Mouse (Mus musculus) C2C12 (cell line): ENCODE data around the gene Bad. TPM values are rescaled to one million over a fixed set of nuclear protein-coding genes. Genes with fewer than 3 reads are reported as not detected.

Source experiments
- H3K27me3 ChIP-seq: one replicate; pipeline ENCODE4 v1.6.1; 2011; ENCODE audit not compliant: control insufficient read depth, insufficient read depth, insufficient read length
- H3K36me3 ChIP-seq: one replicate; pipeline ENCODE4 v1.6.1; 2011; ENCODE audit not compliant: control insufficient read depth, insufficient read depth
- H3K4me3 ChIP-seq: one replicate; pipeline ENCODE4 v1.5.1; 2011; ENCODE audit warnings: mild to moderate bottlenecking, control low read depth; ENCODE audit not compliant: poor library complexity, insufficient read depth, severe bottlenecking
- H3K79me2 ChIP-seq: one replicate; pipeline ENCODE4 v1.6.1; 2011; ENCODE audit not compliant: control insufficient read depth, insufficient read depth
- H3K79me3 ChIP-seq: one replicate; pipeline ENCODE4 v1.6.1; 2011; ENCODE audit warnings: low read depth, control low read depth
- H3ac ChIP-seq: one replicate; pipeline ENCODE3; 2011; ENCODE audit warnings: low read depth; ENCODE audit not compliant: control insufficient read depth, insufficient read length
- CEBPB ChIP-seq: IDR thresholded peaks from one replicate; pipeline ENCODE4 v1.6.1; 2011; ENCODE audit warnings: low read depth, mild to moderate bottlenecking, control low read depth, moderate library complexity
- CTCF ChIP-seq: IDR thresholded peaks from one replicate; pipeline ENCODE4 v1.5.1; 2011; ENCODE audit not compliant: control insufficient read depth, insufficient read depth, insufficient read length
- FOSL1 ChIP-seq: IDR thresholded peaks from one replicate; pipeline ENCODE4 v1.8.0; 2011; ENCODE audit warnings: mild to moderate bottlenecking, low read length; ENCODE audit not compliant: poor library complexity, insufficient read depth, severe bottlenecking
- MAX ChIP-seq: IDR thresholded peaks from one replicate; pipeline ENCODE4 v1.6.1; 2011; ENCODE audit warnings: mild to moderate bottlenecking, control low read depth
- MYOD1 ChIP-seq: IDR thresholded peaks from one replicate; pipeline ENCODE4 v1.6.1; 2011; ENCODE audit warnings: low read depth; ENCODE audit not compliant: control insufficient read depth, insufficient read length
- MYOG ChIP-seq: IDR thresholded peaks from one replicate; pipeline ENCODE4 v1.6.1; 2011; ENCODE audit not compliant: control insufficient read depth, insufficient read length; ENCODE audit errors: extremely low read depth
- USF1 ChIP-seq: IDR thresholded peaks from one replicate; pipeline ENCODE4 v1.6.1; 2011; ENCODE audit warnings: low read depth, mild to moderate bottlenecking, control low read depth, moderate library complexity
- polyA plus RNA-seq: library from polyadenylated mRNA; unstranded; fragments of >200 nt; fragmentation: generic; extraction: Trizol; gene quantifications from one replicate; pipeline ENCODE4 v1.2.1, GENCODE M21; 2012; ENCODE audit warnings: missing spikeins

Bad gene
- polyA plus RNA-seq, 1 experiment, result 84.0 TPM

- H3ac ChIP-seq, result no peak overlapping the region
- peaks cover 5% of the 10 kb centered on the region for H3K36me3 ChIP-seq
- no peak overlapping the region for H3K4me3 ChIP-seq
- H3K79me2 ChIP-seq, result no peaks in the 10 kb centered on the region
- TF ChIP-seq MYOD1 (no peak), MYOG (no peak), USF1 (no peak), MAX (no peak), CEBPB (no peak), CTCF (no peak), FOSL1 (no peak)
- no peaks in the 10 kb centered on the region for H3K27me3 ChIP-seq
- no peaks in the 10 kb centered on the region for H3K79me3 ChIP-seq
These were observed 52.3 kb downstream of the Bad start for GRCm38 (mm10) chr19:6994002-6994401.

GRCm38 (mm10) chr19:6994489-6994888 is 52.8 kb downstream of the Bad start:
- Histone ChIP-seq H3K4me3 (no peak overlapping the region), H3K79me2 (no peaks in the 10 kb centered on the region)

GRCm38 (mm10) chr19:6995255-6995991 is 53.8 kb downstream of the Bad start:
- TF ChIP-seq CEBPB (no peak), USF1 (no peak), MYOD1 (no peak), FOSL1 (no peak), MAX (no peak), CTCF (no peak), MYOG (no peak)
- Histone ChIP-seq H3K4me3 (peak overlapping the region; percentile 32), H3K79me2 (no peaks in the 10 kb centered on the region), H3K36me3 (peaks cover 7% of the 10 kb centered on the region), H3K79me3 (no peaks in the 10 kb centered on the region), H3K27me3 (no peaks in the 10 kb centered on the region), H3ac (peak overlapping the region; percentile 67)

More at GRCm38 (mm10) chr19:6994489-6994888, 52.8 kb downstream of the Bad start:
- TF ChIP-seq MYOG (no peak), FOSL1 (no peak), USF1 (no peak), MAX (no peak), CEBPB (no peak), CTCF (no peak), MYOD1 (no peak)
- Histone ChIP-seq H3ac (no peak overlapping the region), H3K79me3 (no peaks in the 10 kb centered on the region), H3K36me3 (peaks cover 7% of the 10 kb centered on the region), H3K27me3 (no peaks in the 10 kb centered on the region)

GRCm38 (mm10) chr19:6996006-6996405 is 54.3 kb downstream of the Bad start, which contains the start of the genes Nudt22 and Trpt1:
Gene Nudt22 (minus strand): TSS chr19:6996117.
Gene Trpt1 (plus strand): TSS chr19:6996131.
- H3ac ChIP-seq, result peak within 1 kb of the TSS; percentile 78
- TF ChIP-seq MYOD1, result no peak
- TF ChIP-seq USF1, result no peak
- no peak for TF ChIP-seq CEBPB
- TF ChIP-seq CTCF, result no peak
- no peak for TF ChIP-seq MAX
- no peak for TF ChIP-seq FOSL1
- no peak for TF ChIP-seq MYOG
- H3K36me3 ChIP-seq, result peaks cover 7% of the 10 kb centered on the region
- no peaks in the 10 kb centered on the region for H3K79me3 ChIP-seq
- no peaks in the 10 kb centered on the region for H3K27me3 ChIP-seq
- H3K79me2 ChIP-seq, result no peaks in the 10 kb centered on the region
- H3K4me3 ChIP-seq, result peak within 1 kb of the TSS; percentile 32

GRCm38 (mm10) chr19:6997721-6998290 is 56.1 kb downstream of the Bad start:
- no peak for TF ChIP-seq USF1
- no peak for TF ChIP-seq CTCF
- no peaks in the 10 kb centered on the region for H3K79me2 ChIP-seq
- no peak overlapping the region for H3ac ChIP-seq
- peaks cover 7% of the 10 kb centered on the region for H3K36me3 ChIP-seq
- H3K27me3 ChIP-seq, result no peaks in the 10 kb centered on the region
- H3K79me3 ChIP-seq, result no peaks in the 10 kb centered on the region
- H3K4me3 ChIP-seq, result no peak overlapping the region
